Mouse (Mus musculus) heart, embryonic 15.5 days (tissue): ENCODE measurements at regions not wholly inside any gene's neighbourhood (a gene's known extent, or its start where the extent isn't known, plus 50 kb on each side); places are given as distances from the start of the nearest gene placed in this dataset.
A peak's percentile ranks its signal among the peaks of the same experiment; 100 is the strongest.

ENCODE experiments used
- ATAC-seq: fragments of 200-750 bp; cut with Nextera tagmentation; replicated peaks from 2 replicates; pipeline ENCODE4 v1.8.0; 2017; ENCODE audit warnings: low read depth, moderate TSS enrichment; ENCODE audit not compliant: insufficient number of reproducible peaks, insufficient read depth, low FRiP score
- H3K27ac ChIP-seq: fragments of 300-500 bp; sonication (generic); 2 replicates; pipeline ENCODE4 v1.5.1; 2015; ENCODE audit warnings: mild to moderate bottlenecking, inconsistent platforms
- H3K27me3 ChIP-seq: fragments of 300-500 bp; sonication (generic); 2 replicates; pipeline ENCODE4 v1.6.1; 2015; ENCODE audit warnings: inconsistent platforms
- H3K36me3 ChIP-seq: fragments of 300-500 bp; sonication (generic); 2 replicates; pipeline ENCODE4 v1.6.1; 2015; ENCODE audit warnings: mild to moderate bottlenecking, inconsistent platforms
- H3K4me1 ChIP-seq: fragments of 300-500 bp; sonication (generic); replicated peaks from 2 replicates; pipeline ENCODE4 v1.6.1; 2015; ENCODE audit warnings: inconsistent platforms
- H3K4me2 ChIP-seq: fragments of 300-500 bp; sonication (generic); 2 replicates; pipeline ENCODE4 v1.6.1; 2015; ENCODE audit warnings: inconsistent platforms, mild to moderate bottlenecking, moderate library complexity
- H3K4me3 ChIP-seq: fragments of 300-500 bp; sonication (generic); 2 replicates; pipeline ENCODE4 v1.5.1; 2015; ENCODE audit warnings: mild to moderate bottlenecking, inconsistent platforms
- H3K9ac ChIP-seq: fragments of 300-500 bp; sonication (generic); 2 replicates; pipeline ENCODE4 v1.6.1; 2015; ENCODE audit warnings: mild to moderate bottlenecking, inconsistent platforms
- H3K9me3 ChIP-seq: fragments of 300-500 bp; sonication (generic); replicated peaks from 2 replicates; pipeline ENCODE4 v1.6.1; 2016; ENCODE audit warnings: inconsistent platforms
- WGBS: fragments of 180-500 bp; shearing (Covaris S2); methylation state at CpG from one replicate; pipeline ENCODE4 v1.1.7; 2015; ENCODE audit warnings: mixed read lengths; 5-methylcytosine and 5-hydroxymethylcytosine counted together

GRCm38 (mm10) chr15:59138393-59139107, 249.5 kb downstream of the Gm49356 start:
- H3K27ac ChIP-seq, result peak overlapping the region; percentile 86
- no peaks in the 10 kb centered on the region for H3K27me3 ChIP-seq
- peak; percentile 82 for ATAC-seq
- peaks cover 29% of the 10 kb centered on the region for H3K4me1 ChIP-seq
- no peak overlapping the region for H3K9ac ChIP-seq
- H3K9me3 ChIP-seq, result no peaks in the 10 kb centered on the region
- H3K4me3 ChIP-seq, result no peak overlapping the region
- 22% methylated on average over 8 of the region's 8 CpGs for WGBS
- H3K36me3 ChIP-seq, result no peaks in the 10 kb centered on the region
- peak overlapping the region; percentile 11; the same call in 1 of the 2 replicates for H3K4me2 ChIP-seq

GRCm38 (mm10) chr15:59141621-59142020, 252.5 kb downstream of the Gm49356 start:
- H3K4me2 ChIP-seq, result no peak overlapping the region
- ATAC-seq, result no peak
- H3K4me3 ChIP-seq, result no peak overlapping the region
- no peaks in the 10 kb centered on the region for H3K27me3 ChIP-seq
- WGBS, result 79% methylated on average over 4 of the region's 4 CpGs
- peaks cover 35% of the 10 kb centered on the region for H3K4me1 ChIP-seq
- H3K9me3 ChIP-seq, result no peaks in the 10 kb centered on the region
- no peaks in the 10 kb centered on the region for H3K36me3 ChIP-seq
- no peak overlapping the region for H3K9ac ChIP-seq
- no peak overlapping the region for H3K27ac ChIP-seq

GRCm38 (mm10) chr15:59142481-59142880, 253.4 kb downstream of the Gm49356 start:
- Histone ChIP-seq H3K9ac (no peak overlapping the region), H3K4me2 (no peak overlapping the region), H3K27ac (no peak overlapping the region), H3K4me3 (no peak overlapping the region), H3K27me3 (no peaks in the 10 kb centered on the region), H3K4me1 (peaks cover 30% of the 10 kb centered on the region), H3K9me3 (no peaks in the 10 kb centered on the region), H3K36me3 (no peaks in the 10 kb centered on the region)
- no peak for ATAC-seq
- 67% methylated on average over 9 of the region's 9 CpGs for WGBS

- 97% methylated on average over 1 of the region's 1 CpGs for WGBS
- no peak overlapping the region for H3K9ac ChIP-seq
- no peaks in the 10 kb centered on the region for H3K9me3 ChIP-seq
- no peak overlapping the region for H3K4me3 ChIP-seq
- no peak overlapping the region for H3K27ac ChIP-seq
- ATAC-seq, result no peak
- no peak overlapping the region for H3K4me2 ChIP-seq
- H3K4me1 ChIP-seq, result peaks cover 15% of the 10 kb centered on the region
- no peaks in the 10 kb centered on the region for H3K36me3 ChIP-seq
- no peaks in the 10 kb centered on the region for H3K27me3 ChIP-seq
Observed at GRCm38 (mm10) chr15:59143891-59144290, 254.8 kb downstream of the Gm49356 start.

GRCm38 (mm10) chr15:59145679-59146078, 256.6 kb downstream of the Gm49356 start:
- H3K36me3 ChIP-seq, result no peaks in the 10 kb centered on the region
- 71% methylated on average over 5 of the region's 5 CpGs for WGBS
- no peak overlapping the region for H3K4me2 ChIP-seq
- ATAC-seq, result 0 out of 2 replicates have a peak, but pooled peaks have one; percentile 35
- H3K9ac ChIP-seq, result no peak overlapping the region
- no peaks in the 10 kb centered on the region for H3K9me3 ChIP-seq
- H3K4me1 ChIP-seq, result peaks cover 9% of the 10 kb centered on the region; the same call in 1 of the 2 replicates
- H3K27ac ChIP-seq, result no peak overlapping the region
- H3K4me3 ChIP-seq, result no peak overlapping the region
- no peaks in the 10 kb centered on the region for H3K27me3 ChIP-seq

- peaks cover 9% of the 10 kb centered on the region; the same call in 1 of the 2 replicates for H3K4me1 ChIP-seq
- H3K27ac ChIP-seq, result no peak overlapping the region
- 83% methylated on average over 19 of the region's 19 CpGs for WGBS
- H3K27me3 ChIP-seq, result no peaks in the 10 kb centered on the region
- no peak overlapping the region for H3K9ac ChIP-seq
- no peak overlapping the region for H3K4me3 ChIP-seq
- no peaks in the 10 kb centered on the region for H3K9me3 ChIP-seq
- H3K4me2 ChIP-seq, result no peak overlapping the region
- no peak for ATAC-seq
- no peaks in the 10 kb centered on the region for H3K36me3 ChIP-seq
Observed at GRCm38 (mm10) chr15:59146111-59146510, 257.0 kb downstream of the Gm49356 start.

DNA sequence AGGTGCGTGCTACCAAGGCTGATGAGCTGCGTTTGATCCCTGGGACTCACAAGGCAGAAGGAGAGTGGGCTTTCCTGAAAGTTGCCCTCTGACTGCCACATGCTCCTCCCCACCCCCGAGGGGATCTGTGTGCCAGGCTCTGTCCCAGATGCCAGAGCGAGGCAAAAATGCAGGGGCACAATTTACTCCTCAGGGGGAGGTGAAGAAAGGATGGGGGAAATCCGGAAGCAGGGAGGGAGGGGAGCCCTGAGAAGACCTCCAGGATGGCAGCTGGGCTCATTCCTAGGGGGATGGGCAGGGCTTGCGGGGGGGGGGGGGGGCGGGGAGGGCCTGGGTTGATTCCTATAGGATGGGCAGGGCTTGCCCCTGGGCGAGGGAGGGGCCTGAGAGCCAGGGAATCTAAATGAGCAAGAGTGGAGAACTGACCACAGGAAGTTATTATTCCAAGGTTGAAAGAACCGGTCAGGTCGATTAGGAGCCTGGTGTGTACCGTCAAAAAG, 257.5 kb downstream of the Gm49356 start:
- H3K27ac ChIP-seq, result no peak overlapping the region
- H3K4me2 ChIP-seq, result no peak overlapping the region
- 34% methylated on average over 9 of the region's 11 CpGs for WGBS
- H3K36me3 ChIP-seq, result no peaks in the 10 kb centered on the region
- no peak overlapping the region for H3K9ac ChIP-seq
- H3K9me3 ChIP-seq, result no peaks in the 10 kb centered on the region
- ATAC-seq, result 0 out of 2 replicates have a peak, but pooled peaks have one; percentile 31
- no peaks in the 10 kb centered on the region for H3K27me3 ChIP-seq
- no peak overlapping the region for H3K4me3 ChIP-seq
- H3K4me1 ChIP-seq, result peaks cover 9% of the 10 kb centered on the region; the same call in 1 of the 2 replicates

GRCm38 (mm10) chr15:59148531-59148930, 259.4 kb downstream of the Gm49356 start:
- Histone ChIP-seq H3K9ac (no peak overlapping the region), H3K4me3 (no peak overlapping the region), H3K9me3 (no peaks in the 10 kb centered on the region), H3K4me2 (no peak overlapping the region), H3K4me1 (peaks cover 6% of the 10 kb centered on the region; the same call in 1 of the 2 replicates), H3K27me3 (no peaks in the 10 kb centered on the region), H3K36me3 (no peaks in the 10 kb centered on the region), H3K27ac (no peak overlapping the region)
- ATAC-seq, result no peak
- WGBS, result 76% methylated on average over 5 of the region's 5 CpGs

- Histone ChIP-seq H3K27me3 (no peaks in the 10 kb centered on the region), H3K4me2 (no peak overlapping the region), H3K4me3 (no peak overlapping the region), H3K9ac (no peak overlapping the region), H3K9me3 (no peaks in the 10 kb centered on the region), H3K36me3 (no peaks in the 10 kb centered on the region), H3K4me1 (peaks cover 17% of the 10 kb centered on the region), H3K27ac (no peak overlapping the region)
- no peak for ATAC-seq
- 69% methylated on average over 5 of the region's 5 CpGs for WGBS
Observed at GRCm38 (mm10) chr15:59151506-59151905, 262.4 kb downstream of the Gm49356 start.

GRCm38 (mm10) chr15:59152786-59153388, 263.8 kb downstream of the Gm49356 start:
- Histone ChIP-seq H3K27me3 (no peaks in the 10 kb centered on the region), H3K9me3 (no peaks in the 10 kb centered on the region), H3K4me3 (no peak overlapping the region), H3K36me3 (no peaks in the 10 kb centered on the region), H3K27ac (no peak overlapping the region), H3K4me2 (no peak overlapping the region), H3K4me1 (peaks cover 16% of the 10 kb centered on the region), H3K9ac (no peak overlapping the region)
- no peak for ATAC-seq
- 88% methylated on average over 6 of the region's 6 CpGs for whole genome bisulfite sequencing

DNA sequence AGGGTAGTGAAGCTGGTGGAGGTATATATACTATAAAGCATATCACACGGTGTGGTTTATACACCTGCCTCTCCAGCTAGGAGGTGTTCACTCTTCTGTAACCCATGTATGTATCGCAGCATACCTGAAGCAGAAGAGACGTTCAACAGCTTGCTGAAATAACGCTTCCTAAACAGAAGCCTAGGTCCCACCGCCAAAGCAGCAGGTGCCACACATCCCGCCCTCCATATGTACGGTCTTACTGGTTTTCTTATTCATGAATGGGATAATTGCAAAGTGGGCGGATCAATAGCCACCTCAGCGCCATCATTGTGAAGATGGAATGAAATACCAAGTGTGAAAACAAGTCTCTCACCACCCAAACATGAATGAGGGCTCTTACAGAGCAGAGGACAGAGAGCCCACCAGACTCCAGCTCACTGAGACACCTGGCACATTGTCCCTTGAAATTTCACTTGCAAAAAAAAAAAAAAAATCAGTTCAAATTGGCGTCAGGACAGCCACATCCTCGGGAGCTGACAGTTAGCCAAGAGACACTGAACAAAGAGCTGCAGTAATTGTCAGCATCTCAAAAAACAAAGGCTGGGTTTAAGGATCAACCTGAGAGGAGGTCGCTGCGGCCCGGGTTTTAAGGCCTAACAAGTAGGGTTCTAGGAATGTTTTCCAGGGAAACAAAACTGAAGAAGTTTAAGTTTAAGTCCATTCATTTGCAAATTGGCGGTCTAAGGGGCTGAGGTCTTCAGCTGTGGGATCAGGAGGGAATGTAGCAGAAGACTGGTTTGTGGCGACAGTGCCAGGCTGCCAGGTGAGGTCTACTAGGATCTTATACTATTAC, 264.5 kb downstream of the Gm49356 start:
- Histone ChIP-seq H3K27ac (peak overlapping the region; percentile 62), H3K4me2 (no peak overlapping the region), H3K27me3 (no peaks in the 10 kb centered on the region), H3K9ac (no peak overlapping the region), H3K4me3 (no peak overlapping the region), H3K9me3 (no peaks in the 10 kb centered on the region), H3K4me1 (peaks cover 20% of the 10 kb centered on the region), H3K36me3 (no peaks in the 10 kb centered on the region)
- WGBS, result 79% methylated on average over 16 of the region's 16 CpGs
- no peak for ATAC-seq
